Mouse (Mus musculus) embryo, embryonic 10.5 days (tissue): ENCODE results near the gene Scarb2.

Source experiments
- DNase-seq: peaks from one replicate; pipeline ENCODE4 v3.0.0-alpha.2; 2015; ENCODE audit warnings: low spot score

Scarb2 gene

DNA sequence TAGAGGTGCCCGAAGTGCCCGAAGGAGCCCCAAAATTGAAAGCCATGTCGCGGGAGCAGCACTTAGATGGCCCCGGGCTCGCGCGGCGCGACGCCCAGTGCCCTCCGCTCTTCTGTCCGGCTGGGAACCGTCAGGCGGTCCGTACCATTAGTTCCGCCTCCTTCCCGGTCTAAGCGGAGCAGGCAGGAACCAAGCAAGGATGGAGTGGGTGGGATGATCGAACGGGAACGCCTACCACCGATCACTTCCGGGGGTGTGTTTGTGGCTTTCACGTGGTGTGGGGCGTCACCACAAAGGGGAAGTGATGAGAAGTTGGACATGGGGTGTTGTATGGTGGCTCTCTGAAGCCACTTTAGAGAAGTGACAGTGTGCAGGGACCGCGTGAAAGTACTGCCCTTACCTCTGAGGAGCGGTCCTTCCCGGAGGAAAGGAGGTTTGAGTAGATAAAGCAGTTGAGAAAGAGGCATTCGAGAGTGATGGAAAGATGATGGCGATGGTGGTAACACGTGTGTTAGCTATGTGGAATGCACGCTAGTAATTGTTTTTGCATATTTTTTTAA lies 71.5 kb downstream of the Scarb2 start, which contains the start of gene Nup54:
Gene Nup54, minus strand, starts transcription at position 195 of the 560 bp plus-strand sequence.
- DNase-seq, result peak; percentile 98

DNA sequence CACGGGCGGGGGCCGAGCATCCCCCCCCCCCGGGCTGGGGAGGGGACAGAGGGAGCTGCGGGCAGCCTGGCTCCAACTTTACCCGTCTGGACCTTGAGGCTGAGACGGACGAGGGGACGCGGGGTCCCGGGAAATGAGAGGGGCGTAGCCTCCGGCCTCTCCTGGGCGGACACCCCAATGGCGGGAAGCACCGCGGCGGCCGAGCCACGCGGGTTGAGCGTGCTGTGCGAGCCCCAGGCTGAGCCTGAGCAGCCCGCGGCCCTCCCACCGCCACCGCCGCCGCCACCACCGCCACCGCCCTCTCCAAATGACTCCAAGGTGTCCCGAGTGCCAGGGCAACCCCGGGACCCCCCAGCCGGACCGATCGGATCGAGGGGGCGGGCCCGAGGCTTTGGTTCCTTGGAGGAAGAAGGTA lies 72.1 kb downstream of the Scarb2 start:
- DNase-seq, result peak; percentile 57

GRCm38 (mm10) chr5:92434070-92434469 lies 72.6 kb downstream of the Scarb2 start:
- DNase-seq, result peak; percentile 34

DNA sequence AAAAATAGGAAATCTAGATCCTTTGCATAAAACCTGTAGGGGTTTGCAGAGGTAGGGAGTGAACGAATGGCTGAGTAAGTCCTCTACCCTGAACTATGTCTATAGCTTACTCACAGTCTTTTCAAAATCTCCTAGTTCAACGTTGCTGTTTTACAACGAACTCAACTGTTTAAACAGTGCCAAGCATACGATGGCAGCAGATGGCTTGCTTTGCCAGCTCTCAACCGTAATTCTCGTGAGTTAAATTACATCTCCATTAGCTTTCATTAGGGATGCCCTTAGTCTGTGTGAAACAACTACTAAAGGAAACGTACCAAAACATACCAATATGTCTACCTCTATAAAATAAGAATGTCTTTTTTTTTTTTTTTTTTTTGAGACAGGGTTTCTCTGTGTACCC lies 75.0 kb downstream of the Scarb2 start:
- DNase-seq, result no peak

- DNase-seq, result no peak
These were observed 75.9 kb downstream of the Scarb2 start for GRCm38 (mm10) chr5:92430723-92431122.

GRCm38 (mm10) chr5:92424126-92424525 lies 82.5 kb downstream of the Scarb2 start:
- no peak for DNase-seq

- DNase-seq, result no peak
These were observed 92.7 kb downstream of the Scarb2 start for GRCm38 (mm10) chr5:92413982-92414375.

DNA sequence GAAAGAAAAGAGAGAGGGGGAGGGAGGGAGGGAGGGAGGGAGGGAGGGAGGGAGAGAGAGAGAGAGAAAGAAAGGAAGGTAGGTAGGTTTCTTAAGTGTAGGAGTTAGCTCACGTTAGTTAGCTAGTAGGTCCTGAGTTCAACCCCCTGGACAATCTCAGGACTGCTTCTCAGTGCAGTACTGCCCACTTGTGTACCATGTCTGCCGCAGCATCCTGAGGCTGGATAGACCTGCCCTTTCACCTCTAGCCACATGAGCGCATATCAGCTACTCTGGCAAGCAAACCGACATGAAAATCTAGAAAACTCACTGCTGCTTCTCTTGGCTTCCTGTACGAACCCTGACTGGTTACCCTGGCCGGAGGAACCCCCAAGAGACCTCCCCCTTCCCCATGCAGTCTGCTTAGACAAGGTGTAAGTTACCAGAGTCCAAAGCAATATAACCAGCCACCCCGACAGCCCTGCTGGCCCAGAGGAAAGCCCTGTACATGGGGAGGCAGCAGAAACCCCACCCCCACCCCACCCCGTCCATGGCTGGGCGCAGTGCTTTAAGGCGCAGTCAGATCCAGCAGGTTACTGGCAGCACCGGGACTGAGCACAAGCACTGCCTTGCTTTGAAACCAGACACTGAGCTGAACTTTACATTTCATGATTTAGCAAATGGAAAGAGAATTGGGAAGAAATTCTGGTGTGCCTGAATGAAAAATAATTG lies 93.2 kb downstream of the Scarb2 start:
- DNase-seq, result no peak

- DNase-seq, result no peak
These were observed 95.0 kb downstream of the Scarb2 start for GRCm38 (mm10) chr5:92411461-92412140.

DNA sequence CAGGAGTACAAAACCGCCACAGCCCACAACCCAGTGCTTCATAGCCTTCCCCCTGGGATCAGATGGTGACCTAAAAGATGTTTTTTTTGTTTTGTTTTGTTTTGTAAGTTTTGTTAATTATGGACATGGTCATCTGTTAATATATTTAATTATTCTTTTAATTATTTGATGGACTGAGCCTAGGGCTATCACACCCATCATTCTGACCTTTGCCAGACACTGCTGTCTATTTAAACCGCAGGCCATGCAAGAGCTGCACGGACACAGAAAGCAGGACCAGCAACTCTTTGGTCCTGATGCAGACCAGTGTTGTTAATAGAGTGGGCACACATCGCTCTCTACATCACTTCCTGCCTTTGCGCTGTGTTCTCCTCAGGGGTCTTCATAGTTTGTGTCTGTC lies 96.1 kb downstream of the Scarb2 start:
- no peak for DNase-seq

GRCm38 (mm10) chr5:92409361-92410155 lies 97.1 kb downstream of the Scarb2 start:
- no peak for DNase-seq

- no peak for DNase-seq
These were observed 102.3 kb downstream of the Scarb2 start for GRCm38 (mm10) chr5:92404400-92404678.

GRCm38 (mm10) chr5:92403562-92404399 lies 102.9 kb downstream of the Scarb2 start:
- peak; percentile 77 for DNase-seq

DNA sequence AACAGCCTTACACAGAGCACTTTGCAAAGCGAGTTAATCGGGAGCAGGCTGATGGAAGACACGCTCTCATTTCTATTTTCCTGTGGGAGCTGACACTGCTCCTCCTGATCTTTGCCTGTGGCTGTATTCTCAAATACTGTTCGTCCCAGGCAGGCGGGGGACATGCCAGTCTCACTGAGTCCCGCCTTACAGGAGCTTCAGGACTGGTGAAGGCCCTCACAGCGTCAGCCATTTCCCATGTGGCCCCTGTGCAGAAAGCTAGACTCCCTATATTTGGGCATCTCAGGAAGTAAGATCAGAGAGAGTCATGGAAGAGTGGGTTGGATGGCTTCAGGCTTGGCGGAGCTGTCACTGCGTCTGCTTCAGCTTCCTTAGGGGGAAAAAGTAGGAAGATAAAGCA lies 103.8 kb downstream of the Scarb2 start:
- DNase-seq, result no peak

- peak; percentile 94 for DNase-seq
These were observed 108.5 kb downstream of the Scarb2 start for GRCm38 (mm10) chr5:92398153-92398552.

GRCm38 (mm10) chr5:92396476-92396875 lies 110.2 kb downstream of the Scarb2 start:
- no peak for DNase-seq

DNA sequence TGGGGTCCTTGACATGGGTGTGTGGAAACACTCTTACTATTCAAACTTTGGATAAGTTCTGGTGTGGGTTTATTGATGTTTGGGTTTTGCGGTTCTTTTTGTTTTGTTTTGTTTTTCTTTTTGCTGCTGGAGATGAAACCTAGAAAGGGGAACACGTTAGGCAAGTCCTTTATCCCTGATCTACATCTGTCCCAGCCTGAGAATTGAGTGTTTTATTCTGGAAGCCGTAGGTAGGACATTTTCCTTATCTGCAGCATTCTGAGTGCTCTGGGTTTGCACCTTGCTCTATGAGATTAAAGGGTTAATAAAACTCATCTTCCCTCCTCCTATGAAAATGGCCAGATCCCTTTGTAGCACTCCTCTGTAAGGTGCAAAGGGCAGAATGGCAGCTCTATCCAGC lies 110.9 kb downstream of the Scarb2 start:
- DNase-seq, result no peak

DNA sequence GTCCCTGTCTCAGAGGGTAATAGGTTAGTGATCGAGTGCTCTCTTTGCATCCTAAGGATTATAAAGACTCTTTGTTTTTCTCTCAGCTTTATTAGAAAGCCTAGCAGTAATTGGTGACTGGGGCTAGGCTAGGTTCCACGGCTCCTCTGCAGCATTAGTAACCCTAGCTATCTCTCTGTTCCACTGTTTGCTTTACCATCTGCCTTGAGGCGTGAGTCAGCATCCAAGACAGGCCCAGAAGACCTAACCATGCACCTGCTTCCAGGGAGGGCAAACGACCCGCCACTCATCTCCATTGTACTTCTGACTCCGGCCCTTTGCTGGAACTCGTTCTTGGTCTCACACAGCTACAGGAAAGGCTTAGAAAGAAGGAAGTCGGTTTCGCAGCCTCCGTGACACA lies 112.8 kb downstream of the Scarb2 start:
- no peak for DNase-seq

DNA sequence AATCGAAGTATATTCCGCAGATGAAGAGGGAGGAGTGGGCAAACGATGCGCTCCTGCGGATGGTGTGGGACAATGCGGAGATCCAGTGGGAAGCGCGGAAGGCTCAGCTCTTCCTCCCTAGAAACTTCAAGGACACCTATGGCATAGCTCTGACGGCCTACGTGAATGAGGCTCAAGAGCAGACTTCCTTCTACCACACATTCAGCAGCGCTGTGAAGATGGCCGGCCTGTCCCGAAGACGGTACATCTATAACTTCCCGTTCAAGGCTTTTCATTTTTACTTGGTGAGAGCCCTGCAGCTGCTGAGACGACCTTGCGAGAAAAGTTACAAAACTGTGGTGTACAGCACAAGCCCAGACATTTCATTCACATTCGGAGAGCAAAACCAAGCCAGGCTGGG lies 114.1 kb downstream of the Scarb2 start:
- DNase-seq, result no peak
